Mouse (Mus musculus) embryonic fibroblast, embryonic 13.5 days (primary cell): ENCODE data around the gene Cd200r3. TPM values are rescaled to one million over a fixed set of nuclear protein-coding genes. Genes with fewer than 3 reads are reported as not detected.
A peak's percentile ranks its signal among the peaks of the same experiment; 100 is the strongest.

Source experiments
- H3K27ac ChIP-seq: 2 replicates; pipeline ENCODE4 v1.5.1; 2012; ENCODE audit warnings: low read length, control low read depth, inconsistent platforms; ENCODE audit not compliant: insufficient read depth
- H3K4me1 ChIP-seq: 2 replicates; pipeline ENCODE4 v1.6.1; 2011; ENCODE audit warnings: low read length; ENCODE audit not compliant: control insufficient read depth, insufficient read depth
- H3K4me3 ChIP-seq: 2 replicates; pipeline ENCODE4 v1.5.1; 2011; ENCODE audit warnings: mild to moderate bottlenecking, control low read depth, low read length; ENCODE audit not compliant: insufficient read depth
- CTCF ChIP-seq: IDR thresholded peaks from 2 replicates; pipeline ENCODE4 v1.5.1; 2011; ENCODE audit warnings: mild to moderate bottlenecking, control low read depth, low read length, moderate library complexity, borderline replicate concordance; ENCODE audit not compliant: insufficient read depth
- POLR2A ChIP-seq: IDR thresholded peaks from 2 replicates; pipeline ENCODE4 v1.6.1; 2011; ENCODE audit warnings: low read depth, mild to moderate bottlenecking, control low read depth, low read length, moderate library complexity
- polyA plus RNA-seq: library from polyadenylated mRNA; stranded (reverse); fragments of >200 nt; gene quantifications from 2 replicates; pipeline ENCODE4 v1.2.4, GENCODE M21; 2011; ENCODE audit warnings: low read depth; ENCODE audit not compliant: missing spikeins, insufficient read length

Cd200r3 gene
- polyA plus RNA-seq, 1 experiment: not detected

- peak overlapping the region; percentile 95 for H3K27ac ChIP-seq
- TF ChIP-seq POLR2A (no peak), CTCF (no peak)
- H3K4me1 ChIP-seq: no peaks in the 10 kb centered on the region; the same call in 1 of the 2 replicates
These were observed 27.4 kb downstream of the Cd200r3 start for GRCm38 (mm10) chr16:44970925-44971324.

DNA sequence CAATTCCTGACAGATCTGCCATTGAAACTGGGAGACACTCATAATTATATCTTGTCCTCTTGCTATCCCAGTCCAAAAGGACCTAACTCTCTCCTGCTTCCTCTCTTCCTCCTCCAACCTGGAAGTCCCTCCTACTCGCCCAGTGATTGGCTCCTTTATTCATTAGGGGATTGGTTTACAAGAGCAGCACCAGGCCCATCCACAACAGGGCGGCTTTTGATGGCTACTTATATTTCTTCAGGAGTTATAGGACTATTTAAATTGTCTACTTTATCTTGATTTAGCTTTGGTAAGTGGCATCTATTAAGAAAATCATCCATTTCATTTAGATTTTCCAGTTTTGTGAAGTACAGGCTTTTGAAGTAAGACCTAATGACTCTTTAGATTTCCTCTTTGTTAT is 30.6 kb downstream of the Cd200r3 start:
- TF ChIP-seq POLR2A: no peak
- no peak for TF ChIP-seq CTCF
- Histone ChIP-seq H3K4me3 (no peak overlapping the region), H3K27ac (no peak overlapping the region), H3K4me1 (no peaks in the 10 kb centered on the region; the same call in 1 of the 2 replicates)

More at GRCm38 (mm10) chr16:44970925-44971324, 27.4 kb downstream of the Cd200r3 start:
- H3K4me3 ChIP-seq: no peak overlapping the region

GRCm38 (mm10) chr16:44976081-44976480 is 32.6 kb downstream of the Cd200r3 start:
- peak overlapping the region; percentile 34; the same call in 1 of the 2 replicates for H3K27ac ChIP-seq
- no peaks in the 10 kb centered on the region; the same call in 1 of the 2 replicates for H3K4me1 ChIP-seq
- no peak for TF ChIP-seq POLR2A
- TF ChIP-seq CTCF: no peak
- H3K4me3 ChIP-seq: no peak overlapping the region

- Histone ChIP-seq H3K27ac (no peak overlapping the region; the same call in 1 of the 2 replicates), H3K4me1 (no peaks in the 10 kb centered on the region; the same call in 1 of the 2 replicates), H3K4me3 (no peak overlapping the region)
- TF ChIP-seq POLR2A (no peak), CTCF (no peak)
These were observed 33.6 kb downstream of the Cd200r3 start for GRCm38 (mm10) chr16:44976892-44977633.

DNA sequence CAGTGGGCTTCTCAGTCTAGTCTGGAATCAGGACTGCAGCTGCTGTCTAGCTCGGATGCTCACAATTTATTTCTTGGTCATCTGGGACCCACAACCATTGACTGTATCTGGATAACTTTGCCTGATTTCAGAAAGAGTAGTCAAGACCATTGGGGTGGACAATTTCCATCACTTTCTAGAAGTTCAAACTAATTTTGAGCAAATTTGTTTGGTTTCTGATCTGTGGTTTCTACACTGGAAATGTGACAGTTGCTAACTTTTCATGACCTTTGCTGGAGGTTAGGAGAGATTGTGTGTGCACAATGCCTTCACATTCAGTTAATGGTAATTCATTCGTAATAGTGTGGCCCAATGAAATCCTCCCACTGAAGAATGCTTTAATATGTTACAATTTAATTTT is 34.7 kb downstream of the Cd200r3 start:
- no peak overlapping the region for H3K27ac ChIP-seq
- TF ChIP-seq CTCF (no peak), POLR2A (no peak)
- no peaks in the 10 kb centered on the region; the same call in 1 of the 2 replicates for H3K4me1 ChIP-seq
- H3K4me3 ChIP-seq: no peak overlapping the region

- no peak for TF ChIP-seq POLR2A
- TF ChIP-seq CTCF: no peak
- H3K4me1 ChIP-seq: no peaks in the 10 kb centered on the region; the same call in 1 of the 2 replicates
- no peak overlapping the region for H3K4me3 ChIP-seq
- no peak overlapping the region for H3K27ac ChIP-seq
These were observed 35.9 kb downstream of the Cd200r3 start for GRCm38 (mm10) chr16:44979355-44979896.

DNA sequence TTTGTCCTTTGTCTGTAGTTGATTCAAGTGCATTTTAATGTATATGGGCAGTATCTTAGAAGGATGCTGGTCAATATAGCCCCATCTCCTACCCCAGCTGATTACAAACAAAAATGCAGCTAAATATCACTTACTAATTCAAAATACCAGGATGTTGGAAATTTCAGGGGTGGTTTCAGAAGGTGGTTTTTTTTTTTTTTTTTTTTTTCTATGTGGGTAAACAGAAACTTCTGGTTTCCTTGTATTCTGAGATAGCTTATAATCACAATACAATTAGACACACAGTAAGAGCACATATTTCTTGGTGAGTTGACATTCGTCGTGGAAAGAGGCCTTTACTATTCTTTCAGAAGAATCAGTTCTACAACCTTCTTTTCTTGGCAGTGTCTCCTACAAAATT is 39.5 kb downstream of the Cd200r3 start:
- TF ChIP-seq CTCF (no peak), POLR2A (no peak)
- Histone ChIP-seq H3K4me3 (no peak overlapping the region), H3K4me1 (no peaks in the 10 kb centered on the region)

GRCm38 (mm10) chr16:44983379-44984060 is 40.0 kb downstream of the Cd200r3 start:
- Histone ChIP-seq H3K4me3 (no peak overlapping the region), H3K4me1 (no peaks in the 10 kb centered on the region), H3K27ac (no peak overlapping the region; the same call in 1 of the 2 replicates)
- no peak for TF ChIP-seq CTCF
- TF ChIP-seq POLR2A: no peak

More for the DNA sequence above, 39.5 kb downstream of the Cd200r3 start:
- H3K27ac ChIP-seq: no peak overlapping the region

DNA sequence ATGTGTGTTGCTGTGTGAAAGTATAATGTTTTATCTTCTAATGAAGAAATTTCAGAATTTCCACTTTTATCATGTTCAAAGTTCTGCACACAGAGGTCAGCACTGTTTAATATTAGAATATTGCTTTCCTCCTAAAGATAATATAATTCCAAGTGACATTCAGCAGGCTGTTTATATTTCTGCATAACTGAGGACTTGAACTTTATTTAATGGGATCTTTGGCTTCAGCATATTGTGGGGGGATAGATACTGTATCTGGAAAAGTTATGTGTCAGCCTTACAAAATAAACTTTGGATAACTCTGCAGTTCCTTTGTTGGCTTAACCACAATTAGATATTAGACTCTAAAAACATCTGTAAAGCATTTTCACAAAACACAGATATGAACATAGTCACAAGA is 40.6 kb downstream of the Cd200r3 start:
- TF ChIP-seq CTCF (no peak), POLR2A (no peak)
- Histone ChIP-seq H3K4me3 (no peak overlapping the region), H3K27ac (no peak overlapping the region), H3K4me1 (no peaks in the 10 kb centered on the region)

GRCm38 (mm10) chr16:44984925-44985324 is 41.4 kb downstream of the Cd200r3 start:
- Histone ChIP-seq H3K4me1 (no peaks in the 10 kb centered on the region), H3K4me3 (no peak overlapping the region), H3K27ac (no peak overlapping the region)
- TF ChIP-seq POLR2A: no peak
- no peak for TF ChIP-seq CTCF
